Mouse (Mus musculus) megakaryocyte, embryonic 14.5 days (primary cell): ENCODE measurements around the gene Camsap1.

ENCODE experiments used
- FLI1 ChIP-seq: IDR thresholded peaks from 2 replicates; pipeline ENCODE4 v1.6.1; 2012; ENCODE audit warnings: low read length, inconsistent platforms, mixed read lengths
- GATA1 ChIP-seq: IDR thresholded peaks from 3 replicates; pipeline ENCODE4 v1.6.1; 2012; ENCODE audit warnings: mixed read lengths, low read length, inconsistent platforms, borderline replicate concordance

GRCm38 (mm10) chr2:26021561-26022257 is 38.6 kb upstream of the Camsap1 start, which contains the start of gene Ubac1:
- TF ChIP-seq FLI1 = no peak
- TF ChIP-seq GATA1 = no peak
